Mouse (Mus musculus) cerebellum, postnatal 36 days (tissue): ENCODE measurements around the gene Zfp651.

Experiments
- DNase-seq, 2 experiments: peaks; one replicate each; pipeline ENCODE4 v3.0.0; 2021 to 2022; ENCODE audit warnings: mixed read lengths in 2 of 2

The Zfp651 gene

DNA sequence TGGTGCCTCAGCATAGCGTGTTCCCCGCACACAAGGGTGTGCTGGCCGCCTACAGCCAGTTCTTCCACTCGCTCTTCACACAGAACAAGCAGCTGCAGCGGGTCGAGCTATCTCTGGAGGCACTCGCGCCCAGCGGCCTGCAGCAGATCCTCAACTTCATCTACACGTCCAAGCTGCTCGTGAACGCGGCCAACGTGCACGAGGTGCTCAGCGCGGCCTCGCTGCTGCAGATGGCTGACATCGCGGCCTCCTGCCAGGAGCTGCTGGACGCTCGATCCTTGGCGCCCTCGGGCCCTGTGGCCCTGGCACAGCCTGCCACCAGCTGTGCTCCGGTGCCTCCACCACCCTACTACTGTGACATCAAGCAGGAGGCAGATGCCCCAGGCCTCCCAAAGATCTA, 3.6 kb downstream of the Zfp651 start:
- no peak for DNase-seq

DNA sequence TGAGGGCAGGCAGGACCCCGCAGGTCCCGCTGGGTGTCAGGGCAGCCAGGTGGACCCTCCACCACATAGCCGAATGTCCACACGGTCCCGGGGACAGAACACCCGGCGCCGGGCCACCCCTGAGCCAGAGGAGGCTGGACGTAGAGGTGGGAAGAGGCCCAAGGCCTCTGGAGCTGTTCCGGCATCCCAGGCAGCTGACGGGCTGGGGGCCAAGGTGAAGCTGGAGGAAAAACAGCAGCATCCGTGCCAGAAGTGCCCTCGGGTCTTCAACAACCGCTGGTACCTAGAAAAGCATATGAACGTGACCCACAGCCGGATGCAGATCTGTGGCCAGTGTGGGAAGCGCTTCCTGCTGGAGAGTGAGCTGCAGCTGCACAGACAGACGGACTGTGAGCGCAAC, 4.6 kb downstream of the Zfp651 start:
- no peak for DNase-seq

DNA sequence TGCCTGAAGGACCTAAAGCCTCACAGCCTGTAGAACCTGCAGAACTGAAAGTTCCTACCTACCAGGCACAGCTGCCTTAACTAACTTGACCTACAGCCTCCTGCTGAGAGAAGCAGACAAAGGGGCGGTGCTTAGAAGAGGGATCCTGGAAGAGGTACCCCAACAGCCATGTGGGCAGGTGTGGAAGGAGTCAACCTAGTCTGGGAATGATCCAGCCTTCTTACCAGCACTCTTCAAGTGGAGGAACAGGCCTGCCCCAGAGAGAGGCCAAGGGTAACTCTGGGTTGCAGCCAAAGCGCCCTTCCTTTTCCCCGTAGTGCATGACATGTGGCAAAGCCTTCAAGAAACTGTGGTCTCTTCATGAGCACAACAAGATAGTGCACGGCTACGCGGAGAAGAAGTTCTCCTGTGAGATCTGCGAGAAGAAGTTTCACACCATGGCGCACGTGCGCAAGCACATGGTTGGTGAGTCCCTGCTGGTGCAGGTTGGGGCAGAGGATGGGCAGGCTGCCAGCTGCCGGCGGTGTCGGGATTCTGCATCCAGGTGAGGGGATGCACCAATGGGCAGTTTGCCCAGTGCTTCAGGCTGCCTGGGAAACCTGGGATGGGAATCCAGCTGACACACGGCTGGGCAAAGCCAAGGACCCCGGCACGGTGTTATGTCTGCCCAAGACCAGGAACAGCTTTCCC, 6.2 kb downstream of the Zfp651 start:
- no peak for DNase-seq

DNA sequence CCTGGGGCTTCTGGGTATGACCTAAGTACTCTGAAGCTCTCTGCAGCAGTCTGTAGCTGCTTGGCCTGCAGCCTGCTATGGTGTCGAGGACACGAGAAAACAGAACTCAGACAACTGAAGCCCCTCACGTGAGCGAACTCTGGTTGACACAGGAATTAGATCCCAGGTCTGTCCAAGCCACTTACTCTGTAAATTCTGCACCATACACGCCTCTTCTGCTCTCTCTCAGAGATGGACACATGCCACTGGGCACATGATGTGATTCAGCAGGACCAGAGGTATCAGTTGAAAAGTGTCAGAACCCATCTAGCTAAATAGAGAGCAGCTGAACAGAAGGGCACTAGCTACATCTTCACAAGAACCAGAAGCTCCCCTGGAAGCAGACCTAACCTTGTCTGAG, 13.3 kb downstream of the Zfp651 start:
- no peak for DNase-seq

DNA sequence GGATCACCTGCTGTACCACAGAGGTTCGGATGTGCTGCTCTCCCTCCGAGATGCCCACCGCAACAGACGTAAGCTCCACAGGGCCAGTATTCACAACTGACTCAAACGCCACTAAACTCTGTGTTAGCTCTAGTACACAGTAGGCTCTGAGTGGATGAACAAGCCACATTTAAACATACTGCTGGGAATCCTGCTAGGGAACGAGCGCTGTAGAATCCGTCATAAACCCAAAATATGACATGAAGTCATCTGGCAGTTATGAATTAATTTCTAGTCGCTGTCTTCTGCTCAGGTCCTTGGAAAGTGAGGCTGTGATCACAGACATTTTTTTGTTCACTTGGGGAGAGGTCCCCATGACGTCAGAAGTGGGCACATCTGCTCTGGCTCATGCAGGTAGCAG, 16.8 kb downstream of the Zfp651 start:
- no peak for DNase-seq

DNA sequence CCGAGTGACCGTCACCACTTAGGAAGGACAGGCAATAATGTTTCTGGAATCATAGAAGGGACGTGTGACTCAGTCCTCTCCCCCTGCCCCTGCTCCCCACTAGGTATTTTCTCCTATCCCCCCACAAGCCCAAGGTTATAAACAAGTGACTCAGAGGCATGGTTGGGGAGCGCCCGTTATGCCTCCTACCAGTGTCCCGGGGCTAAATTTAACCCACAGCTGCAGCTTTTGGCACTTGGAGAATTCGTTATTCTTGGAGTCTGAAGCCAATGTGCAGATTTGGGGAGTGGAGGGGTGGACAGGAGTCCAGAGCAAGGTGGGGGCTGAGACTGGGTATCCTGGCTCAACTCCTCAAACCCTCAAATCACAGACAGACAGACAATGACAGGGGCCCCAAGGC, 17.4 kb downstream of the Zfp651 start:
- no peak for DNase-seq

DNA sequence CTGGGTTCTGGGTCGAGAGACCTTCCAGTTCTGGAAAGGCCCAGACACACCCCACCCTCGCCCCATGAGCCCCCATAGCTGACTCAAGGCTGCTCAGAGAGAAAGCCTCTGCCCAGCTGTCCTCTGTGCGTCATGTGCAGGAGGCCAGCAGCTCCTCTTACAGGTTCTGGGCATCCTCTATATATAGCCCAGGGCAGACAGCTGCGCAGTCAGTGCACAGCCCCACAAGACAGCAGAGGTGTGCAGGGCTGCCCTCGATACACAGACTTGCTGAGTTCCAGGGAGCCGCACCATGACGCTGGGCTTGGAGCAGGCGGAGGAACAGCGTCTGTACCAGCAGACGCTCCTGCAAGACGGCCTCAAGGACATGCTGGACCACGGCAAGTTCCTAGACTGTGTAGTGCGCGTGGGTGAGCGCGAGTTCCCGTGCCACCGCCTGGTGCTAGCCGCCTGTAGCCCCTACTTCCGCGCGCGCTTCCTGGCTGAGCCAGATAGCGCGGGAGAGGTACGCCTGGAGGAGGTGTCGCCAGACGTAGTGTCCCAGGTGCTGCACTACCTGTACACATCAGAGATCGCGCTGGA, 18.4 kb downstream of the Zfp651 start, which contains the start of gene Klhl40:
Gene Klhl40, plus strand, starts transcription at position 124 of the 582 bp plus-strand sequence.
- DNase-seq, result no peak

DNA sequence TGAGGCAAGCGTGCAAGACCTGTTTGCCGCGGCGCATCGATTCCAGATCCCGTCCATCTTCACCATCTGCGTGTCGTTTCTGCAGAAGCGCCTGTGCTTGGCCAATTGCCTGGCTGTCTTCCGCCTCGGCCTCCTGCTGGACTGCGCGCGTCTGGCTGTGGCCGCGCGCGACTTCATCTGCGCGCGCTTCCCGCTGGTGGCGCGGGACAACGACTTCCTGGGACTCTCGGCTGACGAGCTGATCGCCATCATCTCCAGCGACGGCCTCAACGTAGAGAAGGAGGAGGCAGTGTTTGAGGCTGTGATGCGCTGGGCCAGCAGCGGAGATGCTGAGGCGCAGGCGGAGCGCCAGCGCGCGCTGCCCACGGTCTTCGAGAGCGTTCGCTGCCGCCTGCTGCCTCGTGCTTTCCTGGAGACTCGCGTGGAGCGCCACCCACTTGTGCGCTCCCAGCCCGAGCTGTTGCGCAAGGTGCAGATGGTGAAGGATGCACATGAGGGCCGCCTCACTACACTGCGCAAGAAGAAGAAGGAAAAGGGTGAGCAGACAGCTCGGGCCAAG, 19.0 kb downstream of the Zfp651 start:
- DNase-seq, result no peak

DNA sequence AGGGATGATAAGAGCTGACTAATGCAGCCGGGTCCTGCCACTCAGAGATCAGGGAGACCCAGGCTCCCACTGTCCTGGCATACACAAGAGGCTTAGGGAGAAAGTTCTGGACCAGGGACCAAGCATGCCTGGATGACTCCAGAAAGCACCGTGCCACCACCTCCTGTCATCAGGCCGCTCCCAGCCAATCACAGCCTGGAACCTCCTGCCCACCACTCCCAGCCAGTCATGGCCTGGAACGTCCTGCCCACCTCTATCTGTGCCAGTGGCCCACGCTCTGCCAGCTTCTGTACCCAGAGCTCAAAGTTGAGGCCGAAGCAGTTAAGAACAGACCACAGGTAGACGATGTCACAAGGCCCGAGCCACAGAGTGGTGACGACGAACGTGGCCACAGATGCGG, 25.7 kb downstream of the Zfp651 start:
- no peak for DNase-seq

DNA sequence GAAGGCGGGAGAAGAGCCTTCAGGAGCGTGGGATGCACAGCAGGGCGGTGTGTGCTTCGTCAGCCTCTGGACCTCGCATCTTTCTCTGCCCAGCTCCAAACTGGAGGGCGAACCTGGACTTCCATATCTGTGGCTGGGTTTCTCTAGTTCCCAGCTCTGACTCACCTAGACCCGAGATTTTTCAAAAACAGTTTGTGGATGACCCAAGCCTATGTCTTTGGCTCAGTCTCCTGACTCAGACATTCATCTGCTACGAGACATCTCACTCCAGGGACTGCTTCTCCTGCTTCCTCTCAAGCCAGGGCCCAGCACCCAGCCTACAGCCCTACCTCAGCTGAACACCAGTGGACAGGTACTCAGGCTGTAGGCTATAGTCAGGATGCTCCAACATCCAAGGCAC, 26.1 kb downstream of the Zfp651 start:
- DNase-seq, result no peak

DNA sequence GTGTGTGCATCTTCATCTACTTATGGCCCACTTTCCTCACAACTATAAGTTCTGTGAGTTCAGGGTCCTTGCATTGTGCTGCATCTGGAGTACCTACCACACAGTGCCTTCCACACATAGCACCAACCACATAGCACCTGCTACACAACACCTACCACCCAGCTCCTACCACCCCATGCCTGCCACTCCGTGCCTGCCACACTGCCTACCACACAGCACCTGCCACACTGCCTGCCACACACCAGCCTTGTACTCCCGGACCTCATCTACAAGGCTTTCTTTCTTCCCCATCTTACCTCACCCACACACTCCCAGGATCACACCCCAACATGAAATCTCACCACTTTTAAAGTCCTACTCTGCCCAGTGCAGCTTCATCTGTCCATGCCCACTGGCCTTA, 27.2 kb downstream of the Zfp651 start:
- DNase-seq, result no peak

DNA sequence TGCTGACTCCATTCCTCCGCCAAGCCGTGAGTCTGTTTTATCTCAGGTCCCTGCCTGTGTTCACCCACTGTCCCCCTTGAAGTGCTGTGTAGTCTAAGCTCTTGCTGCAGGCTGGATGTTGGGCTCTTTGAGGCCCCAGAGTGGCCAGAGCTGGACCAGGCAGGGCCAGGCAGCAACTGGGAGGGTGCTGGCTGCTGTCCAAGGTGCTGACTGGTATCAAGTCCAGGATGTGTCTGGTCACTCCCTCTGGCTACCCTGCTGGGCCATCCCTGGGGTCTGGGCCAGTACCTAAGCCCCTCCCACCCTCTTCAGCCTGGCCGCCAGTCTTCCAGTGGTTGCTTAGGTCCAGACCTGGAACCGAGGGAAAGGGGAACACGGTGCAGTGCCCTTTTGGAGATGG, 32.1 kb downstream of the Zfp651 start:
- DNase-seq, result peak; percentile 32 to 47

DNA sequence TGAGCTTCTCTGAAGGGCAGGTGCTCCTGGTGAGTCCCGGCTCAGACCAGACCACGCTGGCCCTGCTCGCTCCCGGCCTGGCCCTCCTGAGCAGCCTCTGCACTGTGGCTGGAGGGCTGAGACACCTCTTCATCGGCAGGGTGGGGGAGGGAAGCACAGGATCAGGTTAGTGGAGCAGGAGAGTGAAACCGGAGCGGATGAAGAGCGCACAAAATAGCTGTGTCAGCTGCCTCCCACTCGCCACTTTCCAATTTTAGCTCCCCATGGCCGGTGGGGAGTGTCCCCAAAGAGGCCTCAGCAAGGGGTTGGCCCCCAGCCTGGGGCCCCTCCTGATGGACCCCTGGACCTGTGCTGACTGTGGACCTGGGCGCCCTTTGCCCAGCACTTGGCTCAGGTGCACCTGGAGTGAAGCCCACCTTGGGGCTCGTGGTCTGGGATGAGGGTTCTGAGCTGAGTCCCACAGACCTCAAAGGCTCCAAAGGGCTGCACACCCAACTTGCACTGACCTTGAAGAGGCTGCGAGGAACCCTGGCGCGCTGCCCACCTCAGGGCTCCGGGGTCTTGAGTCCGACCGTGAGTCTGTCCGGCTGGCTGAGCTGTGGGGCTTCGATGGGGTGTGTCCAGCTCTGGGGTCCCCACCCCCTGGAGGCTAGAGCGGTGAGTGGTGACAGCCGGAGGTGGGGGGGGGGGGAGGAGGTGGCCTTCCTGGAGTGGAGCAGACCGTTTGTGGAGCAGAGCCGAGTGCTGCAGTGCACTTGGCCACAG, 32.8 kb downstream of the Zfp651 start, which contains the start of gene Hhatl:
Gene Hhatl, minus strand, starts transcription at position 751 of the 765 bp plus-strand sequence.
- no peak for DNase-seq

DNA sequence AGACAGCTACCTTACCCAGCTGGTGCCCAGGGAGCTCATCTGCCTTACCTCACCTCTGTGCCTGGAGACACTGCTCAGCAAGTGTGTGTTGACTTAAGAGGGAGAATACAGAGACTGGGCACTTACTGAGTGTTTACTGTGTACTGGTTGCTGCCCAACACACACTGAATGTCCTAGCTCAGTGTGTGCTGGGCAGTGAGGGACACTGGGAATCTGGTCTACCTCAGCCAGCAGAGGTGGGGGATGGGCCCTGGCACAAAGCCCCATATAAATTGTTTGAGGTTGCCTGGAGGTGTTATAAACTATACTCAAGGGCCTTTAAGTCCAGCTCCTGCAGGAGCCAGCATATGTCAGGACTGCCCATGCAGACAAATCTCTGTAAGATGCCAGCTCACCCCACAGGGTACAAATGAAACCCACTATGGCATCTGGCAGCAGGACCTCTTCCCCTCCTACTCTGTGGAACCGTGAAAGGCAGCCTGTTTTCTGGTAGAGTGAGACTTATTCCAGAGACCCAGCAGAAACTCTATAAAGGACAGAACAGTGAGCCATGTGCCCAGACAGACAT, 35.9 kb downstream of the Zfp651 start:
- peak in 1 of 2 experiments; percentile 21 for DNase-seq

DNA sequence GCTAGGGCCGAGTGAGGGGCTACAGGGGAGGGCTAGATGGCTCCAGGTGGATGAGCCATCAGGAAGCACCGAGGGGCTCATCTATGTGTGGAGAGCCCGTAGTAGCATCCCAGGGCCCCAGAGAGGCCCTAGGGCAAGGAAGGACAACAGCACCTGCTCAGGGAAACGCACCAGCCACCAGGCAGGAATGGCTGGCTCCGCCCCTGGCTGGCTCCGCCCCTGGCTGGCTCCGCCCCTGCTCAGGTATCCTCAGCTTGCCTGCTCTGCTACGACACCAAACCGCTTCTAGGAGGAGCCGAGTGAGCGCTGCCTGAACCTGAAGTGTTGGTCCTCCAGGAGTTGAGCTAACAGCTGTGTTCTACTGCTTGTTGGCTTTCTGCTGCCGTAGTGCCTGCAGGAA, 38.6 kb downstream of the Zfp651 start:
- no peak for DNase-seq

DNA sequence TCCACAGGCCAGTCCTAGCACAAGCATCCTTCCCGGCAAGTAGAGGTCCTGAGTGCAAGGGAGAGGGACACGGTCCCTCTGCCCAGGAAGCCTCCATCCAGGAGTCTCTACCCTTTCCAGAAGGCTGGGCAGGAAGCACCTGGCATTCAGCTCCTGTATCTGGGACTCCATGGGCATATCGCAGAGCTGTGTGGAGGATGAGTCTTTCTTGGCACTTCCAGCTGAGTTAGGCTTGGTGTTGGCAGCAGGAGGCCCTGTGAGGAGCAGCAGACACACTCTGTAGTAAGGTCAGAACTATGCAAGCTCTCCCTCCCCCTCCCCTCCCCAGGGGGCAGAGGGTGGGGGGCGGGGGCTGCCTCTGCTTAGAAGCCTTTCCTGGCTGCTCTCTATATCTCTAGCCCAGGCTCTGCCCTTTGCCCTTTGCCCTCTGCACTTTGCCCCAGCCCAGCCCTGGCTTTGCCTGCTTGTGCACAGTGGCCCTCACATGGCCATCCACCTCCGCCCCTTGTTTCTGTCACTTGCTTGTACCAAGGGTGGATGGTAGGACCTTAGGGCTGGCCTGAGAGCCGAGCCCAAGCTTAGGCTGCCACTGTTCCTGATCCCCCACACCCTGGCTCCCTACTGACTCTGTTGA, 39.9 kb downstream of the Zfp651 start:
- no peak for DNase-seq

DNA sequence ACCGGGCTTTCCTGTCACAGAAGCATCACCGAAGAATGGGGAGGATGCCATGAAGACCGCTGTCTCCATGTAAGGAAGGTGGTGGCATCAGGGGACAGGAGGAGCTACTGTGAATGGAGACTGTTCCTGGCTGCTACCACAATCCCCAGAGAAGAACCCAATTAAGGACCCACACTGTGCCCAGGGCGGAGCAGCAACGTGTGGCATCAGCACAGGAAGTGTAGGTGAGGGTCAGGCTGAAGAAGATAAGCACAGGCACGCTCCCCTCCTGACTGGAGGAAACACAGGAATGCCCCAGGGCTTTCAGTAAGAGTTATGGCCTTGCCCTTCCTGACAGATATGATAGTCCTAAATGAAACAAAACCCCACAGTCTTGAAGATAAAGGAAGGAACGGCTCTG, 43.6 kb downstream of the Zfp651 start:
- DNase-seq, result no peak

DNA sequence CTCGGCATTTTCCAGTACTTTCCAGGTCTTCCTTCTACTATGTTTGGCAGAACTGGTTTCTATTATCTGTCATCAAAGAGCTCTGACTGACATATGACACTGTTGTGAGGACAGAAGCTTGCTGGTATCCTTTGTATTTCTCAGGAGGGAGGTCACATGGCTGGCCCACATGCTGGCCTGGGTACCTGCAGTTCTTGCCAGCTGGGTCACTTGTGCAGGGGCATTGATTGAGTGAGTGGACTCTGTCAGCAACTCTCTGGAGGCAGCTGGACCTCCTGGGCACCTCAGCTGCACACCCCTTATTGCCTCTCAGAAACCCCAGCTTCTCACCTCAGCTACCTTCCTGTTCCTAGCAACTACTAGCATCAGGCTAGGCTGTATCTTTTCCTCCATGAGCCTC, 48.4 kb downstream of the Zfp651 start:
- no peak for DNase-seq

DNA sequence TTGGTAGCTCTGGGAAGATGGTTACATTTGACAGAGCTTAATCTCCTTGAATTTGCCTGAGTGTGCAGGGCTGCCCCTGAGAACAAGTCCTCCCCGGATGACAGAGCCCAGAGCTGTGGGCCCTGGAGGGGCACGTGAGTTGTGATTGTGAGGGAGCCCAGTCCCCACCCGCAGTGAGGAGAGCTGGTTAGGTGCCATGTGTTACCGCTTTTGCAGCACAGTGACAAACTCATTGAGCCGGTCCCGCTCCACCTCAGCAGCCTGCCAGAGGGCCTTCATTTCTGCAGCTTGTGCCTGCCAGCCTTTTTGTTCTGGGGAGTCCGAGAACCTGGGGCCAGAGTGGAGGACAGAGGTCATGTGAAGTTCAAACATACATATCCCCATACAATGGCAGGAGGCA, 48.8 kb downstream of the Zfp651 start:
- peak; percentile 35 to 40 for DNase-seq

DNA sequence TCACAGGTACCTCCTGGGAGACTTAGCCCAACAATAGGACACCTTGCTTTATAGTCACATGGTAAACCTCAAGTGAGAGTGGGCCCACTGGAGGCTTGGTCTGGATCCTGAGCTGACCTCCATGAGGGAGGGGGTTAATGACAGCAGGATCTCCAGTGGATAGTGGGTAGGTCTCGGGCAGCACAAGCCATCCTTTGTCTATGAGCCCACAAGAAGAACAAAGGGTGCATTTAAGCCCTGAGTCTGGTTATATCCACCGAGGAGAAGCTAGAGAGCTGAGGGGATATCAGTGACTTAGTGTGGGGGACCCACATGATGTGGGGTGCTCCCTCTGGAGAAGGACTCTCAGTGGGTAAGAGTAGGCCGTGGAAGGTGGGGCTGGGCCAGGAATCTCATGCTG, 49.4 kb downstream of the Zfp651 start:
- DNase-seq, result no peak

DNA sequence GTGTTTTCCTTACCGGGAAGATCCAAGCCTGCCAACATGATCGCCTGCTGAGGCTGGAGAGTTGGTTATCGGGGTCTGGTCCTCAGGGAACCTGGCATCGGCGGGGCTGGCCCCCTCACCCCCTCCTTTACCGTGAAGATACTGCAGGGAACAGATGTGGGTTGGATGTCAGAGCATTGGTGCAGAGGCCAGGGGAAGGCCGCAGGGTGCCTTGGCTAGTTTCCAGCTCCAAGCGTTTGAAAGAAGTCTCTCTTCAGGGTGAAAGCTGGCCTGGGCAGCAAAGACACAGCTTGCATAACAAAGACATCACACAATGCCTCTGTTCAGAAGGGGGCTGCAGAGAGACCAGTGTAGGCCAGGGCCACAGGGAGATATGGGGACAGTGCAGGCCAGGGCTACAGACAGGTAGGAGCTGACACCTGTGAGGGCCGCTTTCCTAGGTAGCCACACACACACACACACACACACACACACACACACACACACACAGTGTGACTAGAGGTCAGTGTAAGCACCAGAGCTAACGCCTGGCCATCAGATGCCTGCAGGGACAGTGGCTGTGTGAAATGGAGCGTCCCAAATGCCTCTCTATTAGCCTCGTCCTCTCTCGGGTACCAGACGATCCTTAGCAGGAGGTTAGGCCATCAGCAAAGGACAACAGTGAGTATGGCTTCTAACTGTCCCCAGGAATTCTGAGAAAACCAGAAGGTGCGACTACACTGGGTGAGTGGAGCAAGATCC, 51.1 kb downstream of the Zfp651 start:
- peak; percentile 39 to 43 for DNase-seq

DNA sequence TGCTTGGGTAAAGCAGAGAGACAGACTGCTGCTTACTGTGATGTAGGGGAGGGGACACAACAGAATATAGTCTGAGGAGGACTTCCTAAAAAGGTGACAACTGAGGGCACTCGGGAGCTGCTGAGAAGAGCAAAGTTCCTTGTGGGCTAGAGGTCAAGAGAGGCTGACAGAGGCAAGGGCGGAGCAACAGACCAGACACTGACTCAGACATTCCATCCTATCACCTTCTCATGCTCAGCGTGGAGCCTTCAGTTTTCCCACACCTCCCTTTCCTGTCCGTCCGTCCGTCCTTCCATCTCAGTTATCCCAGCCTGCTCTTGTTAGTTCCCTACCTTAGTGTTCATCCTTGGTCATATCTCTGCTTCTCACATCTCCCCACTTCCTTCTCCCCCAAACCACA, 56.1 kb downstream of the Zfp651 start:
- DNase-seq, result no peak
